In the genomic region with DNA sequence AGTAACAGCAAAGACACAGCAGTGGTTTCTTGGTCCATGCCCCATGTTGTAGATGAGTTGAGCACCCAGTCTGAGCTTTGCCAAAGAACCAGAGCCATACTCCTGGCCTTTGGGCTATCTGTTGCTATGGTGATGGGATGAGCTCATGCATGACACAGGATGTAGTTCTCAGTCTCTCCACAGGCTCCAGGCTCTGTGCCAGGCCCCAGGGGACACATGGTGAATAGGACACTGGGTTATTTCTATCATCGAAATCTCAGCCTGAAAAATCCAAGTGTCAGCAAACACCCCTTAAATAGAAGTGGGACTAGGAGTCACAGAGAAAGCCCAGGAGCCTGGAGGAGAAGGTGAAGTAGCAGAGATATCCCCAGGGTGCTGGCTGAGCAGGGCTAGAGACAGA, we compare ENCODE assay signal across 10 mouse cellular contexts. TPM values are rescaled to one million over a fixed set of nuclear protein-coding genes. Genes with fewer than 3 reads are reported as not detected.
DNase-seq lines count a peak whose midpoint lies in the region; ATAC-seq lines count a peak whose summit lies in the region.
"Had no signal": no experiment of that assay in that cellular context is flagged by ENCODE, and none has a peak within 500 bp of the region (broad histone marks: within the 10 kb centered on the region; RNA-seq: fewer than 3 reads in every experiment).

No protein-coding gene starts in this region.

- H3K4me3 ChIP-seq in intestine, embryonic 14.5 days (ENCODE audit: low read depth, low read length) = no peak overlapping the region
- H3K4me3 ChIP-seq in intestine, embryonic 15.5 days (replicated peaks) = no peak overlapping the region
- H3K4me3 ChIP-seq in limb, embryonic 10.5 days = no peak overlapping the region
- no peak overlapping the region for H3K4me3 ChIP-seq in midbrain, embryonic 10.5 days
- H3K4me3 ChIP-seq: stomach, embryonic 15.5 days had no signal

- DNase-seq in intestine, embryonic 14.5 days (ENCODE audit: low spot score) = peak; percentile 50
- peak; percentile 85 for DNase-seq in NIH3T3 (ENCODE audit: low read depth)
- peak; percentile 86 to 95 for DNase-seq in cerebellum, postnatal 14 days
- DNase-seq in heart, postnatal 36 days = peak; percentile 31 to 39
- DNase-seq in retina, embryonic 14.5 days (ENCODE audit: low spot score) = peak; percentile 31
- DNase-seq in limb, embryonic 10.5 days (ENCODE audit: low spot score) = no peak
- no peak for DNase-seq in midbrain, embryonic 10.5 days (ENCODE audit: low spot score)

- no peak for ATAC-seq in intestine, embryonic 14.5 days (replicated peaks; ENCODE audit: low FRiP score, low TSS enrichment, low read depth)
- no peak for ATAC-seq in intestine, embryonic 15.5 days

- H3K36me3 ChIP-seq in intestine, embryonic 14.5 days (ENCODE audit: control insufficient read depth, insufficient read depth, low read length) = no peaks in the 10 kb centered on the region
- H3K36me3 ChIP-seq in intestine, embryonic 15.5 days = no peaks in the 10 kb centered on the region
- H3K36me3 ChIP-seq in limb, embryonic 10.5 days = no peaks in the 10 kb centered on the region
- no peaks in the 10 kb centered on the region for H3K36me3 ChIP-seq in midbrain, embryonic 10.5 days
- H3K36me3 ChIP-seq: G1E; stomach, embryonic 15.5 days had no signal

- no peaks in the 10 kb centered on the region for H3K27me3 ChIP-seq in intestine, embryonic 14.5 days (replicated peaks; ENCODE audit: control insufficient read depth, insufficient read depth, low read length)
- H3K27me3 ChIP-seq in intestine, embryonic 15.5 days (replicated peaks) = no peaks in the 10 kb centered on the region
- H3K27me3 ChIP-seq in limb, embryonic 10.5 days (ENCODE audit: low read depth, poor library complexity, severe bottlenecking) = no peaks in the 10 kb centered on the region
- H3K27me3 ChIP-seq in midbrain, embryonic 10.5 days (ENCODE audit: low read depth, poor library complexity, severe bottlenecking) = no peaks in the 10 kb centered on the region
- H3K27me3 ChIP-seq: stomach, embryonic 15.5 days had no signal

- H3K9ac ChIP-seq in intestine, embryonic 14.5 days (ENCODE audit: low read length) = no peak overlapping the region
- H3K9ac ChIP-seq in intestine, embryonic 15.5 days = no peak overlapping the region
- H3K9ac ChIP-seq: stomach, embryonic 15.5 days had no signal

- intact Hi-C loops in heart, postnatal 36 days (cut with DNase I) = no loop called here

- H3K4me2 ChIP-seq in intestine, embryonic 14.5 days (ENCODE audit: low read length) = no peak overlapping the region
- H3K4me2 ChIP-seq in intestine, embryonic 15.5 days (replicated peaks) = no peak overlapping the region
- H3K4me2 ChIP-seq: stomach, embryonic 15.5 days had no signal

- H3K27ac ChIP-seq in intestine, embryonic 14.5 days (ENCODE audit: low read depth) = no peak overlapping the region
- no peak overlapping the region for H3K27ac ChIP-seq in intestine, embryonic 15.5 days
- no peak overlapping the region for H3K27ac ChIP-seq in limb, embryonic 10.5 days
- H3K27ac ChIP-seq in midbrain, embryonic 10.5 days (replicated peaks) = no peak overlapping the region
- H3K27ac ChIP-seq: stomach, embryonic 15.5 days had no signal

- H3K4me1 ChIP-seq in intestine, embryonic 14.5 days (replicated peaks; ENCODE audit: control insufficient read depth, insufficient read depth, low read length) = 0 out of 2 replicates have a peak, but pooled peaks cover 4% of the 10 kb centered on the region
- 0 out of 2 replicates have a peak, but pooled peaks cover 2% of the 10 kb centered on the region for H3K4me1 ChIP-seq in intestine, embryonic 15.5 days (replicated peaks)
- H3K4me1 ChIP-seq in limb, embryonic 10.5 days = no peaks in the 10 kb centered on the region
- peaks cover 5% of the 10 kb centered on the region for H3K4me1 ChIP-seq in midbrain, embryonic 10.5 days
- H3K4me1 ChIP-seq: stomach, embryonic 15.5 days had no signal

- WGBS in intestine, embryonic 14.5 days = 53% methylated on average over 1 of the region's 1 CpGs
- WGBS in intestine, embryonic 15.5 days = 47% methylated on average over 1 of the region's 1 CpGs
- WGBS in limb, embryonic 10.5 days = 81% methylated on average over 1 of the region's 1 CpGs
- WGBS in midbrain, embryonic 10.5 days = 52% methylated on average over 1 of the region's 1 CpGs

- no peaks in the 10 kb centered on the region for H3K9me3 ChIP-seq in intestine, embryonic 14.5 days (ENCODE audit: control insufficient read depth, low read length)
- H3K9me3 ChIP-seq in intestine, embryonic 15.5 days = no peaks in the 10 kb centered on the region
- no peaks in the 10 kb centered on the region for H3K9me3 ChIP-seq in limb, embryonic 10.5 days (replicated peaks)
- 0 out of 2 replicates have a peak, but pooled peaks cover 2% of the 10 kb centered on the region for H3K9me3 ChIP-seq in midbrain, embryonic 10.5 days (replicated peaks)
- H3K9me3 ChIP-seq: stomach, embryonic 15.5 days had no signal

RNA-seq across cellular contexts. Expression of a gene that starts 50.6 kb away (rescaled TPM):
- 49.5 and 51.0 TPM in 2 replicates for polyA plus RNA-seq in intestine, embryonic 14.5 days (2014; fragmentation: Nextera tagmentation; extraction: Ambion mirVana)
- 43.0 and 51.0 TPM in 2 replicates for polyA plus RNA-seq in intestine, embryonic 15.5 days (2015; fragmentation: Nextera tagmentation; extraction: Ambion mirVana)
- 1 to 10 TPM; 5.2 to 6.3 TPM for total RNA-seq in heart, postnatal 36 days (2021)
- polyA plus RNA-seq in limb, embryonic 10.5 days (2016; fragmentation: Nextera tagmentation; extraction: Ambion mirVana) = 27.9 and 28.4 TPM in 2 replicates
- 24.6 and 26.3 TPM in 2 replicates for polyA plus RNA-seq in midbrain, embryonic 10.5 days (2016; fragmentation: Nextera tagmentation; extraction: Ambion mirVana)

Comparison
In these comparisons a context has a peak if more than half of its experiments do, and no peak if none do; other contexts are left out.
1. DNase-seq: peak in intestine, embryonic 14.5 days (single experiment), NIH3T3 (single experiment), cerebellum, postnatal 14 days (2 of 2), heart, postnatal 36 days (2 of 2) and retina, embryonic 14.5 days (single experiment); none in limb, embryonic 10.5 days (single experiment) and midbrain, embryonic 10.5 days (single experiment).